Mouse (Mus musculus) Patski (cell line): ENCODE measurements around the gene Ager. TPM values are rescaled to one million over a fixed set of nuclear protein-coding genes. Genes with fewer than 3 reads are reported as not detected.
A peak's percentile ranks its signal among the peaks of the same experiment; 100 is the strongest.

Experiments used
- ATAC-seq: fragments of 100-300 bp; one replicate; pipeline ENCODE4 v1.8.0; 2021
- CTCF ChIA-PET: fragments of 350-600 bp; sonication (Branson Sonifier 250); formaldehyde crosslinking; loops from one replicate; lab custom pipeline; 2022; ENCODE audit warnings: inconsistent platforms; lab: Charles Lee
- POLR2A ChIA-PET: fragments of 350-600 bp; sonication (Branson Sonifier 250); formaldehyde crosslinking; loops from one replicate; lab custom pipeline; 2022; ENCODE audit warnings: antibody characterized with exemption, inconsistent platforms; lab: Charles Lee
- DNase-seq: peaks from one replicate; pipeline ENCODE4 v3.0.0-alpha.2; 2011; ENCODE audit warnings: low read depth, low spot score
- H3K27me3 ChIP-seq: fragments of 371-371 bp; one replicate; pipeline ENCODE4 v1.5.1; 2021
- CTCF ChIP-seq: fragments of 100-300 bp; IDR thresholded peaks from one replicate; pipeline ENCODE4 v1.5.1; 2021
- in situ Hi-C: fragments of 300-500 bp; cut with MboI; formaldehyde crosslinking; loops from 3 replicates; pipeline ENCODE4 v1.11.1; 2018; ENCODE audit warnings: low pct_unique_long_range_greater_than_20kb, mixed read lengths
- polyA plus RNA-seq: library from polyadenylated mRNA; unstranded; gene quantifications from one replicate; pipeline ENCODE4 v1.2.3, GENCODE M21; 2021

Gene Ager
- polyA plus RNA-seq, 1 experiment from 2014 or later: 1.2 TPM

GRCm38 (mm10) chr17:34591029-34591993 lies 6.4 kb upstream of the Ager start, which contains the start of gene Pbx2:
Gene Pbx2, plus strand, starts transcription at chr17:34591266.
- in situ Hi-C loops: no loop called here
- ChIA-PET CTCF (no interaction called here), POLR2A (interaction anchor here (1.0 to 2.3 kb wide), 4 partner anchors 8 to 35 kb away, joined by 3 to 12 read pairs (median 4); partner anchors contain the start of gene Agpat1)
- H3K27me3 ChIP-seq: no peaks in the 10 kb centered on the region
- DNase-seq (no peak), ATAC-seq (no peak)
- TF ChIP-seq CTCF: no peak

- H3K27me3 ChIP-seq: no peaks in the 10 kb centered on the region
- no peak for TF ChIP-seq CTCF
- ChIA-PET POLR2A (interaction anchor here (3.4 kb wide), 1 partner anchor 12 kb away, joined by 28 read pairs; the partner anchor contains the start of genes Agpat1 and Rnf5), CTCF (no interaction called here)
- in situ Hi-C loops: no loop called here
- ATAC-seq: peak; percentile 21
- DNase-seq: no peak
Measured at GRCm38 (mm10) chr17:34591994-34592375, 5.7 kb upstream of the Ager start.

- ChIA-PET POLR2A (interaction anchor here (3.4 kb wide), 1 partner anchor 11 kb away, joined by 28 read pairs; the partner anchor contains the start of genes Agpat1 and Rnf5), CTCF (no interaction called here)
- peak; percentile 15 for ATAC-seq
Measured at GRCm38 (mm10) chr17:34592581-34593549, 4.8 kb upstream of the Ager start.

GRCm38 (mm10) chr17:34593752-34594525 lies 3.7 kb upstream of the Ager start:
- POLR2A ChIA-PET: interaction anchor here (0.7 to 3.4 kb wide), 2 partner anchors 10 to 42 kb away, joined by 3 to 28 read pairs; partner anchors contain the start of genes Agpat1 and Rnf5
- ATAC-seq: no peak
- no peak for TF ChIP-seq CTCF
- no peaks in the 10 kb centered on the region for H3K27me3 ChIP-seq
- in situ Hi-C loops: no loop called here
- CTCF ChIA-PET: no interaction called here
- no peak for DNase-seq

More at GRCm38 (mm10) chr17:34592581-34593549, 4.8 kb upstream of the Ager start:
- no peak for TF ChIP-seq CTCF
- in situ Hi-C loops: no loop called here
- no peaks in the 10 kb centered on the region for H3K27me3 ChIP-seq
- DNase-seq: no peak

GRCm38 (mm10) chr17:34596098-34596497 lies 1.6 kb upstream of the Ager start:
- POLR2A ChIA-PET: no interaction called here
- no peaks in the 10 kb centered on the region for H3K27me3 ChIP-seq
- ATAC-seq (no peak), DNase-seq (no peak)
- in situ Hi-C loops: no loop called here
- no peak for TF ChIP-seq CTCF
- CTCF ChIA-PET: interaction anchor here (1.1 kb wide), 1 partner anchor 9 kb away, joined by 4 read pairs; no protein-coding TSS in a partner anchor

GRCm38 (mm10) chr17:34599891-34600290 lies 2.2 kb downstream of the Ager start:
- no peak for TF ChIP-seq CTCF
- CTCF ChIA-PET: interaction anchor here (0.8 kb wide), 1 partner anchor 10 kb away, joined by 3 read pairs; the partner anchor contains the start of gene Gpsm3
- POLR2A ChIA-PET: interaction anchor here (1.0 kb wide), 1 partner anchor 9 kb away, joined by 3 read pairs; the partner anchor contains the start of gene Pbx2
- in situ Hi-C loops: no loop called here
- DNase-seq (no peak), ATAC-seq (no peak)
- no peaks in the 10 kb centered on the region for H3K27me3 ChIP-seq

GRCm38 (mm10) chr17:34601796-34602195 lies 4.1 kb downstream of the Ager start:
- in situ Hi-C loops: no loop called here
- no peak for ATAC-seq
- CTCF ChIA-PET: no interaction called here

GRCm38 (mm10) chr17:34603375-34604060 lies 5.9 kb downstream of the Ager start, which contains the start of gene Rnf5:
Gene Rnf5, minus strand, starts transcription at chr17:34603690.
- CTCF ChIA-PET: interaction anchor here (1.0 to 2.1 kb wide), 4 partner anchors 9 to 26 kb away, joined by 3 to 13 read pairs (median 4); partner anchors contain the start of gene Prrt1
- ATAC-seq: peak; percentile 88
- no peaks in the 10 kb centered on the region for H3K27me3 ChIP-seq
- POLR2A ChIA-PET: interaction anchor here (2.3 to 5.4 kb wide), 2 partner anchors 10 to 13 kb away, joined by 12 to 28 read pairs; partner anchors contain the start of genes Gpsm3 and Pbx2
- TF ChIP-seq CTCF: no peak
- peak; percentile 100 for DNase-seq
- in situ Hi-C loops: no loop called here

More at GRCm38 (mm10) chr17:34601796-34602195, 4.1 kb downstream of the Ager start:
- DNase-seq: no peak
- no peaks in the 10 kb centered on the region for H3K27me3 ChIP-seq
- TF ChIP-seq CTCF: no peak
- POLR2A ChIA-PET: interaction anchor here (0.9 to 5.4 kb wide), 4 partner anchors 8 to 43 kb away, joined by 3 to 28 read pairs (median 4); partner anchors contain the start of genes Fkbpl and Pbx2
